Mouse (Mus musculus) forebrain, embryonic 14.5 days (tissue): ENCODE measurements around the gene Ckmt1. TPM values are rescaled to one million over a fixed set of nuclear protein-coding genes. Genes with fewer than 3 reads are reported as not detected.

Experiments
- ATAC-seq: fragments of 200-750 bp; cut with Nextera tagmentation; 2 replicates; pipeline ENCODE4 v1.8.0; 2017; ENCODE audit warnings: mild to moderate bottlenecking, moderate library complexity
- DNase-seq: peaks from one replicate; pipeline ENCODE4 v3.0.0-alpha.2; 2015; ENCODE audit warnings: low spot score
- H3K27ac ChIP-seq: fragments of 300-500 bp; sonication (generic); 2 replicates; pipeline ENCODE4 v1.5.1; 2014; ENCODE audit warnings: low read depth, mild to moderate bottlenecking, control low read depth, low read length, moderate library complexity
- H3K27me3 ChIP-seq: fragments of 300-500 bp; sonication (generic); replicated peaks from 2 replicates; pipeline ENCODE4 v1.6.1; 2014; ENCODE audit warnings: low read length, control low read depth, mixed read lengths; ENCODE audit not compliant: control insufficient read depth, insufficient read depth
- H3K36me3 ChIP-seq: fragments of 300-500 bp; sonication (generic); 2 replicates; pipeline ENCODE4 v1.6.1; 2014; ENCODE audit warnings: low read length, control low read depth; ENCODE audit not compliant: control insufficient read depth, insufficient read depth
- H3K4me1 ChIP-seq: fragments of 300-500 bp; sonication (generic); 2 replicates; pipeline ENCODE4 v1.6.1; 2014; ENCODE audit warnings: antibody characterized with exemption, low read length, control low read depth; ENCODE audit not compliant: control insufficient read depth, insufficient read depth
- H3K4me2 ChIP-seq: fragments of 300-500 bp; sonication (generic); 2 replicates; pipeline ENCODE4 v1.6.1; 2014; ENCODE audit warnings: mild to moderate bottlenecking, control low read depth, low read length
- H3K4me3 ChIP-seq: fragments of 300-500 bp; sonication (generic); 2 replicates; pipeline ENCODE4 v1.5.1; 2014; ENCODE audit warnings: low read depth, low read length, control low read depth
- H3K9ac ChIP-seq: fragments of 300-500 bp; sonication (generic); 2 replicates; pipeline ENCODE4 v1.6.1; 2014; ENCODE audit warnings: mild to moderate bottlenecking, low read length, control low read depth, moderate library complexity
- H3K9me3 ChIP-seq: fragments of 300-500 bp; sonication (generic); replicated peaks from 2 replicates; pipeline ENCODE4 v1.6.1; 2016; ENCODE audit warnings: low read length, control low read depth, mixed read lengths; ENCODE audit not compliant: control insufficient read depth
- WGBS: fragments of 180-500 bp; shearing (Covaris S2); extraction: QIAGEN DNeasy Blood & Tissue Kit; methylation state at CpG from one replicate; pipeline ENCODE4 v1.1.7; 2014; 5-methylcytosine and 5-hydroxymethylcytosine counted together
- polyA plus RNA-seq: library from polyadenylated mRNA; unstranded; fragments of >200 nt; fragmentation: Nextera tagmentation; extraction: Ambion mirVana; gene quantifications from 2 replicates; pipeline ENCODE4 v1.2.1, GENCODE M21; 2014

Gene Ckmt1
- 19.8 and 24.7 TPM in 2 replicates for polyA plus RNA-seq

- WGBS = 68% methylated on average over 5 of the region's 5 CpGs
- DNase-seq = no peak
- peak within 1 kb of the TSS; percentile 32 for H3K4me3 ChIP-seq
- peaks cover 5% of the 10 kb centered on the region for H3K4me1 ChIP-seq
- peak within 1 kb of the TSS; percentile 54 for H3K4me2 ChIP-seq
- no peak within 1 kb of the TSS for H3K27ac ChIP-seq
- no peaks in the 10 kb centered on the region for H3K36me3 ChIP-seq
- no peaks in the 10 kb centered on the region for H3K9me3 ChIP-seq
- H3K27me3 ChIP-seq = peaks cover 13% of the 10 kb centered on the region
- peak within 1 kb of the TSS; percentile 60 for H3K9ac ChIP-seq
- ATAC-seq = no peak
Observed at GRCm38 (mm10) chr2:121357494-121357893, at the start of gene Ckmt1. Ckmt1 (plus strand) TSS chr2:121357714.

- Histone ChIP-seq H3K36me3 (peaks cover 60% of the 10 kb centered on the region), H3K9me3 (no peaks in the 10 kb centered on the region), H3K4me3 (no peak overlapping the region), H3K4me1 (no peaks in the 10 kb centered on the region), H3K27me3 (no peaks in the 10 kb centered on the region), H3K27ac (no peak overlapping the region), H3K9ac (no peak overlapping the region), H3K4me2 (no peak overlapping the region)
- WGBS = 51% methylated on average over 5 of the region's 5 CpGs
- ATAC-seq (no peak), DNase-seq (no peak)
Observed at GRCm38 (mm10) chr2:121308997-121309416, 48.5 kb upstream of the Ckmt1 start.

GRCm38 (mm10) chr2:121316278-121316677 lies 41.2 kb upstream of the Ckmt1 start:
- Histone ChIP-seq H3K36me3 (peaks cover 9% of the 10 kb centered on the region; the same call in 1 of the 2 replicates), H3K4me1 (no peaks in the 10 kb centered on the region), H3K27me3 (no peaks in the 10 kb centered on the region), H3K9me3 (no peaks in the 10 kb centered on the region), H3K9ac (no peak overlapping the region), H3K4me3 (no peak overlapping the region), H3K27ac (no peak overlapping the region), H3K4me2 (no peak overlapping the region)
- DNase-seq (no peak), ATAC-seq (no peak)
- WGBS = 88% methylated on average over 8 of the region's 8 CpGs

- H3K4me2 ChIP-seq = no peak overlapping the region
- H3K36me3 ChIP-seq = peaks cover 15% of the 10 kb centered on the region; the same call in 1 of the 2 replicates
- no peak for ATAC-seq
- H3K9ac ChIP-seq = no peak overlapping the region
- no peaks in the 10 kb centered on the region for H3K27me3 ChIP-seq
- WGBS = 95% methylated on average over 10 of the region's 10 CpGs
- H3K4me1 ChIP-seq = no peaks in the 10 kb centered on the region
- no peak for DNase-seq
- H3K27ac ChIP-seq = no peak overlapping the region
- H3K9me3 ChIP-seq = no peaks in the 10 kb centered on the region
- no peak overlapping the region for H3K4me3 ChIP-seq
Observed at GRCm38 (mm10) chr2:121323041-121323440, 34.5 kb upstream of the Ckmt1 start.

- Histone ChIP-seq H3K4me3 (no peak overlapping the region), H3K36me3 (peaks cover 15% of the 10 kb centered on the region; the same call in 1 of the 2 replicates), H3K9me3 (no peaks in the 10 kb centered on the region), H3K4me1 (no peaks in the 10 kb centered on the region), H3K9ac (no peak overlapping the region), H3K27me3 (no peaks in the 10 kb centered on the region), H3K4me2 (no peak overlapping the region), H3K27ac (no peak overlapping the region)
- ATAC-seq (no peak), DNase-seq (no peak)
- 87% methylated on average over 10 of the region's 10 CpGs for WGBS
Observed at GRCm38 (mm10) chr2:121323693-121324470, 33.6 kb upstream of the Ckmt1 start.

- no peaks in the 10 kb centered on the region for H3K27me3 ChIP-seq
- no peak overlapping the region for H3K9ac ChIP-seq
- 0 out of 2 replicates have a peak, but pooled peaks cover 12% of the 10 kb centered on the region for H3K36me3 ChIP-seq
- no peak for DNase-seq
- no peaks in the 10 kb centered on the region for H3K9me3 ChIP-seq
- ATAC-seq = no peak
- WGBS = 97% methylated on average over 2 of the region's 2 CpGs
- H3K4me1 ChIP-seq = no peaks in the 10 kb centered on the region
- H3K4me3 ChIP-seq = no peak overlapping the region
- no peak overlapping the region for H3K27ac ChIP-seq
- H3K4me2 ChIP-seq = no peak overlapping the region
Observed at GRCm38 (mm10) chr2:121329492-121329891, 28.0 kb upstream of the Ckmt1 start.

- no peak overlapping the region for H3K27ac ChIP-seq
- no peak overlapping the region for H3K4me3 ChIP-seq
- no peak for DNase-seq
- H3K36me3 ChIP-seq = peaks cover 7% of the 10 kb centered on the region; the same call in 1 of the 2 replicates
- H3K4me2 ChIP-seq = no peak overlapping the region
- no peaks in the 10 kb centered on the region for H3K27me3 ChIP-seq
- H3K9me3 ChIP-seq = no peaks in the 10 kb centered on the region
- H3K4me1 ChIP-seq = no peaks in the 10 kb centered on the region
- ATAC-seq = no peak
- no peak overlapping the region for H3K9ac ChIP-seq
Observed at GRCm38 (mm10) chr2:121339057-121339456, 18.5 kb upstream of the Ckmt1 start.

GRCm38 (mm10) chr2:121353156-121353555 lies 4.4 kb upstream of the Ckmt1 start:
- no peak overlapping the region for H3K27ac ChIP-seq
- ATAC-seq (no peak), DNase-seq (no peak)
- H3K9me3 ChIP-seq = no peaks in the 10 kb centered on the region
- no peak overlapping the region for H3K4me3 ChIP-seq
- peaks cover 4% of the 10 kb centered on the region; the same call in 1 of the 2 replicates for H3K4me1 ChIP-seq
- H3K27me3 ChIP-seq = peaks cover 8% of the 10 kb centered on the region
- H3K4me2 ChIP-seq = no peak overlapping the region
- 78% methylated on average over 8 of the region's 8 CpGs for WGBS
- H3K36me3 ChIP-seq = peaks cover 5% of the 10 kb centered on the region; the same call in 1 of the 2 replicates
- H3K9ac ChIP-seq = no peak overlapping the region

GRCm38 (mm10) chr2:121354378-121354777 lies 3.1 kb upstream of the Ckmt1 start:
- H3K4me3 ChIP-seq = peak overlapping the region; percentile 66
- peaks cover 5% of the 10 kb centered on the region for H3K4me1 ChIP-seq
- peaks cover 4% of the 10 kb centered on the region; the same call in 1 of the 2 replicates for H3K36me3 ChIP-seq
- ATAC-seq (no peak), DNase-seq (no peak)
- H3K4me2 ChIP-seq = peak overlapping the region; percentile 81
- H3K27ac ChIP-seq = peak overlapping the region; percentile 70; the same call in 1 of the 2 replicates
- no peaks in the 10 kb centered on the region for H3K9me3 ChIP-seq
- H3K27me3 ChIP-seq = peaks cover 13% of the 10 kb centered on the region
- peak overlapping the region; percentile 78 for H3K9ac ChIP-seq
- WGBS = 4% methylated on average over 6 of the region's 6 CpGs
